Mouse (Mus musculus) small intestine, adult 2 months (tissue): ENCODE measurements around the gene Mtor.

Source experiments
- CTCF ChIP-seq: fragments of 200-500 bp; IDR thresholded peaks from 2 replicates; pipeline ENCODE4 v1.5.1; 2012; ENCODE audit warnings: low read depth, mild to moderate bottlenecking, control low read depth, inconsistent platforms, low read length, moderate library complexity, mixed read lengths; ENCODE audit not compliant: insufficient replicate concordance, insufficient read length; ENCODE audit errors: extremely low read depth
- POLR2A ChIP-seq: fragments of 200-500 bp; IDR thresholded peaks from 2 replicates; pipeline ENCODE4 v1.6.1; 2012; ENCODE audit warnings: low read depth, mild to moderate bottlenecking, control low read depth, inconsistent platforms, low read length, moderate library complexity

GRCm38 (mm10) chr4:148417559-148417958 lies 30.9 kb upstream of the Mtor start:
- TF ChIP-seq CTCF, result no peak
- no peak for TF ChIP-seq POLR2A
